Mouse (Mus musculus) hindbrain, postnatal 0 days (tissue): ENCODE results near the gene Rrad. TPM values are rescaled to one million over a fixed set of nuclear protein-coding genes. Genes with fewer than 3 reads are reported as not detected.

Experiments used
- ATAC-seq: fragments of 200-750 bp; cut with Nextera tagmentation; 2 replicates; pipeline ENCODE4 v1.8.0; 2017; ENCODE audit warnings: mild to moderate bottlenecking, moderate TSS enrichment, moderate library complexity
- DNase-seq: peaks from one replicate; pipeline ENCODE4 v3.0.0-alpha.2; 2015; ENCODE audit warnings: low spot score
- H3K27ac ChIP-seq: fragments of 300-500 bp; sonication (generic); 2 replicates; pipeline ENCODE4 v1.5.1; 2014; ENCODE audit warnings: mild to moderate bottlenecking
- H3K27me3 ChIP-seq: fragments of 300-500 bp; sonication (generic); 2 replicates; pipeline ENCODE4 v1.6.1; 2014; ENCODE audit warnings: low read length, mixed read lengths; ENCODE audit not compliant: insufficient read depth
- H3K36me3 ChIP-seq: fragments of 300-500 bp; sonication (generic); 2 replicates; pipeline ENCODE4 v1.6.1; 2014; ENCODE audit warnings: low read length, mixed read lengths; ENCODE audit not compliant: insufficient read depth
- H3K4me1 ChIP-seq: fragments of 300-500 bp; sonication (generic); 2 replicates; pipeline ENCODE4 v1.6.1; 2014; ENCODE audit warnings: antibody characterized with exemption, low read length, mixed read lengths; ENCODE audit not compliant: insufficient read depth
- H3K4me2 ChIP-seq: fragments of 300-500 bp; sonication (generic); 2 replicates; pipeline ENCODE4 v1.6.1; 2014; ENCODE audit warnings: low read depth, mild to moderate bottlenecking, low read length, moderate library complexity, mixed read lengths
- H3K4me3 ChIP-seq: fragments of 300-500 bp; sonication (generic); 2 replicates; pipeline ENCODE4 v1.5.1; 2014; ENCODE audit warnings: low read length
- H3K9ac ChIP-seq: fragments of 300-500 bp; sonication (generic); replicated peaks from 2 replicates; pipeline ENCODE4 v1.6.1; 2014; ENCODE audit warnings: mild to moderate bottlenecking, low read length, moderate library complexity, mixed read lengths
- H3K9me3 ChIP-seq: fragments of 300-500 bp; sonication (generic); 2 replicates; pipeline ENCODE4 v1.6.1; 2016; ENCODE audit warnings: low read length, mixed read lengths
- CTCF ChIP-seq: IDR thresholded peaks from 2 replicates; pipeline ENCODE4 v1.5.1; 2016; ENCODE audit warnings: antibody characterized with exemption, control low read depth, low read depth
- WGBS: fragments of 180-500 bp; shearing (Covaris S2); extraction: QIAGEN DNeasy Blood & Tissue Kit; methylation state at CpG from one replicate; pipeline ENCODE4 v1.1.7; 2014; 5-methylcytosine and 5-hydroxymethylcytosine counted together
- polyA plus RNA-seq: library from polyadenylated mRNA; unstranded; fragments of >200 nt; fragmentation: Nextera tagmentation; extraction: Ambion mirVana; gene quantifications from 2 replicates; pipeline ENCODE4 v1.2.1, GENCODE M21; 2015
- total RNA-seq: library from RNA; depleted of rRNA; stranded (reverse); fragments of >200 nt; gene quantifications from 2 replicates; pipeline ENCODE4 v1.2.3, GENCODE M21; 2014

Rrad gene
- total and polyA plus RNA-seq, 2 experiments from 2014 or later, result 2.7 to 5.1 TPM

- Histone ChIP-seq H3K4me1 (0 out of 2 replicates have a peak, but pooled peaks cover 6% of the 10 kb centered on the region), H3K4me2 (no peak overlapping the region), H3K36me3 (no peaks in the 10 kb centered on the region), H3K9me3 (no peaks in the 10 kb centered on the region), H3K27ac (no peak overlapping the region), H3K4me3 (no peak overlapping the region), H3K27me3 (no peaks in the 10 kb centered on the region), H3K9ac (no peak overlapping the region)
- DNase-seq (no peak), ATAC-seq (no peak)
- no peak for TF ChIP-seq CTCF
- 77% methylated on average over 4 of the region's 4 CpGs for WGBS
Observed at GRCm38 (mm10) chr8:104603245-104603593, 27.9 kb downstream of the Rrad start.

- WGBS, result 19% methylated on average over 21 of the region's 21 CpGs
- ATAC-seq, result peak; percentile 92
- Histone ChIP-seq H3K36me3 (no peaks in the 10 kb centered on the region), H3K9ac (no peak overlapping the region), H3K9me3 (no peaks in the 10 kb centered on the region), H3K4me3 (peak overlapping the region; percentile 11; the same call in 1 of the 2 replicates), H3K27me3 (no peaks in the 10 kb centered on the region), H3K4me2 (peak overlapping the region; percentile 52), H3K4me1 (0 out of 2 replicates have a peak, but pooled peaks cover 6% of the 10 kb centered on the region), H3K27ac (no peak overlapping the region)
- DNase-seq, result peak; percentile 94
- peak; percentile 98 for TF ChIP-seq CTCF
Observed at GRCm38 (mm10) chr8:104602468-104603244, 28.5 kb downstream of the Rrad start.

- WGBS, result 3% methylated on average over 12 of the region's 12 CpGs
- Histone ChIP-seq H3K9me3 (no peaks in the 10 kb centered on the region), H3K9ac (no peak overlapping the region), H3K4me1 (0 out of 2 replicates have a peak, but pooled peaks cover 6% of the 10 kb centered on the region), H3K4me3 (no peak overlapping the region), H3K27me3 (no peaks in the 10 kb centered on the region), H3K4me2 (peak overlapping the region; percentile 52), H3K27ac (no peak overlapping the region), H3K36me3 (no peaks in the 10 kb centered on the region)
- DNase-seq (no peak), ATAC-seq (peak; percentile 19; the same call in 1 of the 2 replicates)
- no peak for TF ChIP-seq CTCF
Observed at GRCm38 (mm10) chr8:104601941-104602371, 29.2 kb downstream of the Rrad start.

GRCm38 (mm10) chr8:104601386-104601785, 29.7 kb downstream of the Rrad start:
- WGBS, result 29% methylated on average over 7 of the region's 7 CpGs
- H3K36me3 ChIP-seq, result no peaks in the 10 kb centered on the region
- DNase-seq (no peak), ATAC-seq (no peak)
- no peaks in the 10 kb centered on the region for H3K9me3 ChIP-seq
- H3K9ac ChIP-seq, result no peak overlapping the region
- H3K4me3 ChIP-seq, result no peak overlapping the region
- TF ChIP-seq CTCF, result no peak
- no peak overlapping the region for H3K27ac ChIP-seq
- peak overlapping the region; percentile 52; the same call in 1 of the 2 replicates for H3K4me2 ChIP-seq
- 0 out of 2 replicates have a peak, but pooled peaks cover 6% of the 10 kb centered on the region for H3K4me1 ChIP-seq
- H3K27me3 ChIP-seq, result no peaks in the 10 kb centered on the region

GRCm38 (mm10) chr8:104598496-104598895, 32.6 kb downstream of the Rrad start:
- Histone ChIP-seq H3K4me2 (no peak overlapping the region), H3K9ac (no peak overlapping the region), H3K4me1 (0 out of 2 replicates have a peak, but pooled peaks cover 6% of the 10 kb centered on the region), H3K4me3 (no peak overlapping the region), H3K9me3 (no peaks in the 10 kb centered on the region), H3K36me3 (peaks cover 18% of the 10 kb centered on the region), H3K27me3 (no peaks in the 10 kb centered on the region), H3K27ac (no peak overlapping the region)
- no peak for ATAC-seq
- 67% methylated on average over 6 of the region's 6 CpGs for WGBS
- TF ChIP-seq CTCF, result no peak
- no peak for DNase-seq

GRCm38 (mm10) chr8:104597656-104598055, 33.5 kb downstream of the Rrad start:
- no peak for TF ChIP-seq CTCF
- 60% methylated on average over 6 of the region's 6 CpGs for WGBS
- peaks cover 18% of the 10 kb centered on the region for H3K36me3 ChIP-seq
- H3K27ac ChIP-seq, result no peak overlapping the region
- H3K27me3 ChIP-seq, result no peaks in the 10 kb centered on the region
- no peak overlapping the region for H3K4me3 ChIP-seq
- ATAC-seq (no peak), DNase-seq (no peak)
- H3K4me1 ChIP-seq, result 0 out of 2 replicates have a peak, but pooled peaks cover 6% of the 10 kb centered on the region
- no peaks in the 10 kb centered on the region for H3K9me3 ChIP-seq
- no peak overlapping the region for H3K4me2 ChIP-seq
- no peak overlapping the region for H3K9ac ChIP-seq
